Mouse (Mus musculus) cortical plate, adult 2 months (tissue): Measurements from ENCODE around the gene Rassf7.

Experiments
- CTCF ChIP-seq: fragments of 200-500 bp; IDR thresholded peaks from 2 replicates; pipeline ENCODE4 v1.5.1; 2011; ENCODE audit warnings: mild to moderate bottlenecking, control low read depth, low read length; ENCODE audit not compliant: insufficient read depth; ENCODE audit errors: extremely low read depth
- POLR2A ChIP-seq: fragments of 200-500 bp; IDR thresholded peaks from 2 replicates; pipeline ENCODE4 v1.6.1; 2011; ENCODE audit warnings: mild to moderate bottlenecking, low read length, control low read depth; ENCODE audit not compliant: insufficient read depth; ENCODE audit errors: extremely low read depth

DNA sequence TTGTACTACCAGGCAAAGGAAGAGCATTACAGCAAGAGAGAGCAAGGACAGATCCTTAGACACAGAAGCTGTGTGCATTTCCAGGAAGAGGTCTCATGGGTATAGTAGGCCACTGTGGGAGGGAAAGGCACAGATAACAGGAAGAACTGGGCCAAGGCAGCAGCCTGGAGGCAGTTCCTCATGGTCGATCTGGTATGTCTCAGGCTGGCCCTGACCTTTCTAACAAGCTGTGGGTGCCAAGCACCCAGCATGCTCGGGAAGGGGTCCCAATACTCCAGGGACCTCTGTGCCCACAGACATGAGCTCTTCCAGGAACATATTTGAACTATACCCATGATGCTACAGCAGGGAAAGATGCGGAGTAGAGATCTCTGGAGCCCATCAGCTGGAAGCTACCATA, 11.1 kb upstream of the Rassf7 start:
- TF ChIP-seq POLR2A (no peak), CTCF (no peak)
